In genomic region chr1:90566664-90567440, GRCm38 (mm10) we compare ENCODE assay signal across 9 mouse cellular contexts. TPM values are rescaled to one million over a fixed set of nuclear protein-coding genes. Genes with fewer than 3 reads are reported as not detected.
DNase-seq lines count a peak whose midpoint lies in the region; ATAC-seq and TF ChIP-seq lines count a peak whose summit lies in the region.
"Had no signal": no experiment of that assay in that cellular context is flagged by ENCODE, and none has a peak within 500 bp of the region (broad histone marks: within the 10 kb centered on the region; RNA-seq: fewer than 3 reads in every experiment).

No protein-coding gene starts in this region.

- TF ChIP-seq CTCF in intestine, postnatal 0 days (IDR thresholded peaks at IDR 0.05; ENCODE audit: low read depth) = no peak

- H3K4me1 ChIP-seq in limb, embryonic 12.5 days (replicated peaks) = peaks cover 11% of the 10 kb centered on the region
- peaks cover 8% of the 10 kb centered on the region for H3K4me1 ChIP-seq in limb, embryonic 10.5 days
- H3K4me1 ChIP-seq in forebrain, embryonic 13.5 days = peaks cover 17% of the 10 kb centered on the region
- no peaks in the 10 kb centered on the region for H3K4me1 ChIP-seq in midbrain, embryonic 14.5 days (ENCODE audit: control insufficient read depth, insufficient read depth, low read length)
- H3K4me1 ChIP-seq in intestine, postnatal 0 days (replicated peaks; ENCODE audit: control insufficient read depth, insufficient read depth, low read length) = no peaks in the 10 kb centered on the region

- H3K9ac ChIP-seq in limb, embryonic 12.5 days (replicated peaks) = no peak overlapping the region
- no peak overlapping the region for H3K9ac ChIP-seq in forebrain, embryonic 13.5 days
- H3K9ac ChIP-seq in midbrain, embryonic 14.5 days (replicated peaks; ENCODE audit: low read length) = no peak overlapping the region
- no peak overlapping the region for H3K9ac ChIP-seq in intestine, postnatal 0 days (ENCODE audit: low read depth, low read length)
- H3K9ac ChIP-seq: liver, postnatal 0 days had no signal

- H3K4me2 ChIP-seq in limb, embryonic 12.5 days = no peak overlapping the region
- no peak overlapping the region for H3K4me2 ChIP-seq in forebrain, embryonic 13.5 days
- no peak overlapping the region for H3K4me2 ChIP-seq in midbrain, embryonic 14.5 days (ENCODE audit: low read length)
- H3K4me2 ChIP-seq in intestine, postnatal 0 days (replicated peaks; ENCODE audit: low read depth) = no peak overlapping the region

- 70% methylated on average over 15 of the region's 15 CpGs for WGBS in limb, embryonic 12.5 days
- WGBS in limb, embryonic 10.5 days = 80% methylated on average over 15 of the region's 15 CpGs
- 46% methylated on average over 15 of the region's 15 CpGs for WGBS in forebrain, embryonic 13.5 days
- 51% methylated on average over 15 of the region's 15 CpGs for WGBS in midbrain, embryonic 14.5 days
- 57% methylated on average over 15 of the region's 15 CpGs for WGBS in intestine, postnatal 0 days

- intact Hi-C loops in left cerebral cortex, postnatal 25 days (cut with DNase I) = no loop called here

- H3K36me3 ChIP-seq in limb, embryonic 12.5 days = no peaks in the 10 kb centered on the region
- no peaks in the 10 kb centered on the region for H3K36me3 ChIP-seq in limb, embryonic 10.5 days
- H3K36me3 ChIP-seq in forebrain, embryonic 13.5 days (ENCODE audit: poor library complexity, severe bottlenecking) = no peaks in the 10 kb centered on the region
- no peaks in the 10 kb centered on the region for H3K36me3 ChIP-seq in midbrain, embryonic 14.5 days (ENCODE audit: control insufficient read depth, insufficient read depth, low read length)
- no peaks in the 10 kb centered on the region for H3K36me3 ChIP-seq in intestine, postnatal 0 days (ENCODE audit: control insufficient read depth, insufficient read depth)
- H3K36me3 ChIP-seq: G1E had no signal

- H3K4me3 ChIP-seq in limb, embryonic 12.5 days (replicated peaks) = no peak overlapping the region
- no peak overlapping the region for H3K4me3 ChIP-seq in limb, embryonic 10.5 days
- H3K4me3 ChIP-seq in forebrain, embryonic 13.5 days = no peak overlapping the region
- H3K4me3 ChIP-seq in midbrain, embryonic 14.5 days (replicated peaks; ENCODE audit: low read depth, low read length) = no peak overlapping the region
- H3K4me3 ChIP-seq in intestine, postnatal 0 days (ENCODE audit: low read depth, low read length) = no peak overlapping the region

- H3K27me3 ChIP-seq in limb, embryonic 12.5 days = no peaks in the 10 kb centered on the region; the same call in 1 of the 2 replicates
- H3K27me3 ChIP-seq in limb, embryonic 10.5 days (ENCODE audit: low read depth, poor library complexity, severe bottlenecking) = peaks cover 4% of the 10 kb centered on the region; the same call in 1 of the 2 replicates
- peaks cover 3% of the 10 kb centered on the region for H3K27me3 ChIP-seq in forebrain, embryonic 13.5 days
- H3K27me3 ChIP-seq in midbrain, embryonic 14.5 days (ENCODE audit: control insufficient read depth, insufficient read depth, low read length) = no peaks in the 10 kb centered on the region
- H3K27me3 ChIP-seq in intestine, postnatal 0 days (replicated peaks; ENCODE audit: control insufficient read depth, insufficient read depth, low read length) = no peaks in the 10 kb centered on the region

- H3K27ac ChIP-seq in limb, embryonic 12.5 days = 0 out of 2 replicates have a peak overlapping the region, but pooled peaks have one; percentile 29
- H3K27ac ChIP-seq in limb, embryonic 10.5 days = no peak overlapping the region
- H3K27ac ChIP-seq in forebrain, embryonic 13.5 days = no peak overlapping the region
- H3K27ac ChIP-seq in midbrain, embryonic 14.5 days (replicated peaks; ENCODE audit: low read depth, low read length) = no peak overlapping the region
- no peak overlapping the region for H3K27ac ChIP-seq in intestine, postnatal 0 days (ENCODE audit: low read depth, low read length)

- DNase-seq in limb, embryonic 10.5 days (ENCODE audit: low spot score) = no peak
- DNase-seq in kidney, adult 18-20 months = peak; percentile 9
- peak; percentile 39 for DNase-seq in midbrain, embryonic 14.5 days
- no peak for DNase-seq in left cerebral cortex, postnatal 25 days (ENCODE audit: low spot score in 2 of 2)
- DNase-seq: liver, postnatal 0 days had no signal

- ATAC-seq in limb, embryonic 12.5 days (ENCODE audit: insufficient number of reproducible peaks, insufficient read depth, low FRiP score, low TSS enrichment, low read depth) = no peak
- 0 out of 2 replicates have a peak, but pooled peaks have one; percentile 33 for ATAC-seq in forebrain, embryonic 13.5 days
- ATAC-seq in midbrain, embryonic 14.5 days (ENCODE audit: low FRiP score, low TSS enrichment) = no peak
- no peak for ATAC-seq in intestine, postnatal 0 days
- ATAC-seq: liver, postnatal 0 days had no signal

- peaks cover 4% of the 10 kb centered on the region; the same call in 1 of the 2 replicates for H3K9me3 ChIP-seq in limb, embryonic 12.5 days
- no peaks in the 10 kb centered on the region for H3K9me3 ChIP-seq in limb, embryonic 10.5 days (replicated peaks)
- no peaks in the 10 kb centered on the region for H3K9me3 ChIP-seq in forebrain, embryonic 13.5 days (replicated peaks)
- no peaks in the 10 kb centered on the region for H3K9me3 ChIP-seq in midbrain, embryonic 14.5 days (ENCODE audit: control insufficient read depth, low read length)
- H3K9me3 ChIP-seq in intestine, postnatal 0 days (ENCODE audit: control insufficient read depth) = no peaks in the 10 kb centered on the region

RNA-seq across cellular contexts. Expression of gene Cops8, which starts 35.9 kb away (rescaled TPM):
- 178 and 204 TPM in 2 replicates for polyA plus RNA-seq in limb, embryonic 12.5 days (2016; fragmentation: Nextera tagmentation; extraction: Ambion mirVana)
- polyA plus RNA-seq in limb, embryonic 10.5 days (2016; fragmentation: Nextera tagmentation; extraction: Ambion mirVana) = 206 and 213 TPM in 2 replicates
- 166 and 195 TPM in 2 replicates for polyA plus RNA-seq in forebrain, embryonic 13.5 days (2015; fragmentation: Nextera tagmentation; extraction: Ambion mirVana)
- 155 and 178 TPM in 2 replicates for polyA plus RNA-seq in midbrain, embryonic 14.5 days (2014; fragmentation: Nextera tagmentation; extraction: Ambion mirVana)
- 100 to 1,000 TPM; 110 to 130 TPM for total RNA-seq in left cerebral cortex, postnatal 25 days (2021)
- polyA plus RNA-seq in intestine, postnatal 0 days (2015; fragmentation: Nextera tagmentation; extraction: Ambion mirVana) = 49.7 and 51.9 TPM in 2 replicates

Comparison
In these comparisons a context has a peak if more than half of its experiments do, and no peak if none do; other contexts are left out.
1. DNase-seq: peak in kidney, adult 18-20 months (single experiment) and midbrain, embryonic 14.5 days (single experiment); none in limb, embryonic 10.5 days (single experiment) and left cerebral cortex, postnatal 25 days (0 of 2).